Mouse (Mus musculus): ENCODE results near the gene Arhgef28.
A peak's percentile ranks its signal among the peaks of the same experiment; 100 is the strongest.

GRCm38 (mm10) chr13:98222848-98223247, 16.6 kb upstream of the Arhgef28 start:
- TF ChIP-seq CTCF (IDR thresholded peaks at IDR 0.05; ENCODE audit: low read depth) (peak; percentile 86), EP300 (IDR thresholded peaks at IDR 0.05; ENCODE audit: low read depth) (no peak)

Measured in liver, embryonic 14.5 days (tissue).